Mouse (Mus musculus): ENCODE measurements around the gene Snx25.

Snx25 gene

DNA sequence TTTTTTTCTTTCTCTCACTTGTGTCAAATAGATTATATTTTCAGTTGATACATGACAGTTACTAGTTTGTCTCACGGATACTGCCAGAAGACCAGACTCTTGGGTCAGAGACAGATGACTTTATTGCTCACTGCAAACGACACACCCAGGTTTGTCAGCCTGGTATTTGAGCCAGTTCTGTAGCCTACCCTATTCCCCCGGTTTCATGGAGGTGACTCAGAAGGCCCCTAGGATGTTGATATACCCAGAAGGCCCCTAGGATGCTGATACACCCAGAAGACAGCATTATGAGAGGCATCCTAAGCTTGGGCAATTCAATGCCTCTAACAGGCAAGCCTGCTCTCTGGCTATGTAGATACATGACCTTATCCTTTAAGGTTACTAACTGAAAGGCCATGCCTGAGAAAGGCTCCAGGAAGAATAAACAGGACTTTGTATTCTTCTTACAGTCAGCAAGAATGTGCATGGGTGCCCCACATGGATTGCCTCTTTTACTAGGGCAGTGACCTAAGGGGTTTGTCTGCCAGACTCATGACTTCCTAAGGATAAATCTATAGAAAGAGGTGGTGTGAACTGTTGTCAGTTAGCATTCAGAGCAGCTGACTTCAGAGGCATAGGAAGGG, 144.8 kb downstream of the Snx25 start:
- no peak for DNase-seq

DNA sequence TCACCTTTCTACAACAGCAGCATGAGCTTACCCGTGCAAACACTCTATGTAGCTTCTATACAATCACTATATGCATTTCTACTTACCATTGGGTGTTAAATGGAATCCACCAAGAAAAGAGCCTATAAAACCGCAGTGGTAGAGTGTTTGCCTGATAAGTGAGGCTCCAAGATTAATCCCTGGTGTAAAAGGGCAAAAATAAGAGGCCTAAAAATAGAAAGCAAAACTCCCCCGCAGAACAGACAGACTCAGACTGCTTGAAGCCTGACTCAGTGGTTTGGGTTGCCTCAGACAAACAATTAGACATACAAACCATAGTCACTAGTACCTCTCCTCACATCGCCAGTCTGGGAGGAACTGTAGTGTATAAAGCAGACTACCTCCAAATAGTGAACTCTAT, 146.4 kb downstream of the Snx25 start, which contains the start of gene Ankrd37:
Gene Ankrd37 (minus strand): TSS at position 112 of the 400 bp plus-strand sequence.
- no peak for DNase-seq

DNA sequence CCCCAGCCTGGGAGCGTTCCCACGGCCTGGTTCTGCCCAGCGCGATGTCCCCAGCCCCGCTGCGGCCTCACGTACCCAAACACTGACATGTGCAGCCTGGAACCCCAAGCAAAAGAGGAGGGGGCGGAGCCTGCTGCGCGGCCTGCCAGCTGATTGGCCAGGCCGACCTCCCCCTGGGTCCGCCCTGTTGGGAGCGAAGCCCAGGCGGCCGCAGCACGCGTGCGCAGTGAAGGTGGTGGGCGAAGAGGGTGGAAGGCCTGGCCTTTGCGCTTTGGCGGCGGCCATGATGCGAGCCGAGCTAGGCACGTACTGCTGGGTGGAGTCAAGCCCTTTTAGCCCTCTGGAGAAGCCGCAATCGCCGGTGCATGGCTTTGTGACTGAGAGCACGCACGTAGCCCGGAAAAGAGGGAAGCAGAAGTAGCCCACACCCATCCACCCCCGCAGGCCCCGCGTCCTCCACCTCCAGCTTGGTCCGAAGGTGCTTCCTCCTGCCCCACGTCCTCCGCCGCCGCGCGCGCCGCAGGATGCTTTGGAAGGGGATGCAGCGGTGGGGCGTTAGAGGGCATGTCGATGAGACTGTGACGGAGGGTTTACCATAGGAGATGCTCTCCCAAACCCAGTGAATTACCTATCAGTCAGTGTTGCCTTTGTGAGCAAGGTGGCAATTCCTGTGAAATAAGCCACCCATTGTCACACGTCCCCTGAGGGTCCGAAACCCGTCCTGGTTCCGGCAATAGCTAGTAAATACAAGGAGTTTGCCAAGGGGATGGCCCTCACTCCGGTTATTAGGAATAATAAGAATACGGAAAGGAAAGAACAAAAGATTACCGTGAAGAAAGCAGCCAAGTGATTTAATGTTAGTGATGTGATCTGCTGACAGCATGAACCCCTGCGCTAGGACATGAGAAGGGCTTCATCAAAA, 151.9 kb downstream of the Snx25 start:
- peak; percentile 99 for DNase-seq

DNA sequence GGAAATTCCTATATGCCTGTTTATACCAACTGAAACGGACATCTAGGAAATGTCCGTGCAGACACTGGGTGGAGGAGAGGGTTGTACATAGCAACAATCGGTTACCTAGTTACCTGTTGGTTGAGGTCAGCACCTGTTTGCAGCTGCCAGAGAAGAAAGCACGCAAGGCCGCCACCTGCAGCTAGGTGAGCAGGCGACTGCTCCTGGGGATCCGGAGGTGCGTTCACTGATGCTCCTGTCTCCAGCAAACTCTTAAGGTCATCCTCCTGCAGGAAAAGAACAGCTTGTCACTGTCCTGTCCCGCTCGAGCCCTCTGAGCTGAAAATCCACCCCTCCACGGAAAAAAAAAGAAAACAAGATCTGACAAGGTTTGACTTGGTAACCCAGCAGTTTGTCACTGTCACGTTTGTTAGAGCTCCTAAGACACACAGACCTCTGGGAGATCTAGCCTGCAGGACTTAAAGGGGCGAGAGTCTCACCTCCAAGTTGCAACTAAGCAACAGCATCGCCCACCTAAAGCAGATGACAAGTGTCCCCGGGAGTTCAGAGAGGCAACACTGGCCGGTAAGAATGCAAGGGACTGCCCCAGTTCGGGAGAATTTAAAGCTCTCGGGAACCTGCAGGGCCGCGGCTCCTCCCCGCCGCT, 152.7 kb downstream of the Snx25 start, which contains the start of gene Lrp2bp:
Gene Lrp2bp (plus strand): TSS at position 166 of the 646 bp plus-strand sequence.
- DNase-seq = peak; percentile 57 to 72

DNA sequence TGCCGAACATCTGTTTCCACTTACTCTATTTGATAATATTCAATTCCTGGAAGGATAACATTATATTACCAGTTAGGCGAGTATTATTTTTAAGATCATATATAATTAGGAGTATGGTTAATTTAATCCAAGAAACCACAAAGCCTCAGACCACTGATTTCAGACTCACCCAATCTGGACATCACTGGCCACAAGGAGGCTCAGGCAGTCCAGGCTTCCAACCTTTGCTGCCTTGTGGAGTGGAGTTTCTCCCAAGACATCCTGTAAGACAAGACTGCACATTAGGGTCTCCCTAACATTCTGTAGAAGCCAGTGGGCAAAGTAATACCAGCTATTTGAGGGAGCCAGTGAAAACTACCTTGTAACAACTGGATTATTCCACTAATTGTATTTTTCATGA, 153.7 kb downstream of the Snx25 start:
- no peak for DNase-seq

DNA sequence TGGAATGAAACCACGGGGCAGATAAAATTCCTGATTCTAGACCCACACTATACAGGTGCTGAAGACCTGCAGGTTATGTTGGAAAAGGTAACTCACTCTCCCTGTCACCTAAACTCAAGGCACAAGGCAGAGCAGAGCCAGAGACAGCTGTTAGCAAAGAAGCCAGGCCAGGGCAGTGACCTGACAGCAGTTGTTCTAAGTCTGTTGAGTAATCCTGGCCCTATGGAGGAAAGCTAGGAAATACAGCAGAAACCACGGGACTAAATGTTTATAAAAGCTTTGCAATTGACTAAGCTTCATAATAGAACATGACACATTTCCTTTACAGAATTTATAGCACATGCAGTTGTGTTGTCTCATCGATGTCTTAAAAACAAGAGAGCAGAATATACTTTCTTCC, 156.4 kb downstream of the Snx25 start:
- DNase-seq = no peak

DNA sequence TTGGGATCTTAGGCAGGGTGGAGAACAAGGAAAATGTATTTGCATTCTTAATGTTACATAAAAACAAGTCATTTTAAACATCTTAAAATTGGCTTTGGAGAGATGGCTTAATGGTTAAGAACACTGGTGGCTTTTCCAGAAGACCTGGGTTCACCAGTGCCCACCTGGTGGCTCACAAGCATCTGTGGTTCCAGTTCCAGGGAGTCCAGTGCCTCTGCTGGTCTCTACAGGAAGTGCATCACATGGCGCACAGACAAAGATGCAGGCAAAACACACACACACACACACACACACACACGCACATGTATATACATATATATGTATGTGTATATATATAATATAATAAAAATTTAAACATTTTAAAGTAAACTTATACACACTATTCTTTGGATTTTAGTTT, 157.8 kb downstream of the Snx25 start:
- DNase-seq = no peak

DNA sequence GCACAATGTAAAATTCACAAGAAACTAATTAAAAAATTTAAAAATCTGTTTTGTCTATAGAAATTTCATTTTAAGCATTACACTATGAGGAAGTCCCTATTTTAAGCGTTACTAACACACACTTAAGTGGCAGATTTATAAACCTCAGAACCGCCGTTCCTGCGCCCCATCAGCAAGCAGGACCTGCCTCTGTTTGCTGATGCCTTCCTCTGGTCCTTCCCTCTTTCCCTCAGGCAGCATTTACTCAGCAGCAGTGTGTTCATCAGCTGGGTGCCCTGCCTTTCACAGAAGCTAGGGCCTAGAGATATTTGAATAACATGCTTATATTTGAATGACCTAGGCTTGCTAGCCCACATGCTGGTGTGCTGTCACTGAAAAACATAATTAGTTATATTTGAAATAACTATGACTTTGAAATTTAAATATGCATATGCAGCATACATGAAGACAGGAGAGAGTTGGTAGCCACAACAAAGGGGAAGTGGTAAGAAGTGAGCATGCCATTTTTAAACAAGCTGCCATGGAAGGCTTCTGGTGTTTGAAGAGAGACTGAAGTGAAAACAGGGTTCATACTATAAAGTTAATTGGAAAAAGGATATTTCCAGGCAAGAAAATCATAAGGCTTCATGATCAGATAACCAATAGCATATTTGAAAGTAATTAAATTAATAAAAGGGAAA, 161.2 kb downstream of the Snx25 start:
- no peak for DNase-seq

DNA sequence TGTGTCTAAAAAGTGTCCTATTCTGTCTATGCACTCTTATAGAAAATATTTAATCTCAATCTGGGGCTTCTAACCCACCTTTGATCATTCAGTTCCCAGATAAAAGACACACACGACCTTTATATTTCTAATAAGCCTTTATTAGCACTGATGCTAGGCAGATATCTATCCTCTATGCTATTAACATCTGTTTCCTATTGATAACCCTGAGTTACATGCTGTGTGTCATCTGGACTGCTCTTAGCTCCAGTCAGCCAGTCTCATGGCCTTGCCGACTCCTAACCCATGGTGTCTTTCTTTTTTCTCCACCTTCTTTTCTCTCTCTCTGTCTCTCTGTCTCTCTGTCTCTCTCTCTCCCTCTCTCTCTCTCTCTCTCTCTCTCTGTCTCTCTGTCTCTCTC, 163.8 kb downstream of the Snx25 start:
- no peak for DNase-seq

DNA sequence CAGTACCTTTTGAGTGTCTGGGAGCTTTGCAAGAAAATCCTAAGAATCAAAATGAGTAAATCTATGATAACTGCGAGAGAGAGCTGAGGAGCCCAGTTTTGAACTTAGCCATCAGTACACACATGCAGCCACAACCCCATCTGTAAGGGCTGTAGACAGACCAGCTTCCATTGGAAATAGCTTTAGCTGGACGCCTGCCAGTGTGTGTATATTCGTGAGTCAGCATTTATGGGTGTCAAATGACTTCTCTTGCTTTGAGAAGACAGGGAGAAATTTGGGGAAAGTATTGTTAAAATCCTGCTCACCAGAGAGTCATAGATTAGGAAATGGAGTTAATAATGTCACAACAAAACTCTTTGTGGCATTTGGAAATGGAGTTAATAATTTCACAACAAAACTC, 165.3 kb downstream of the Snx25 start:
- DNase-seq = no peak
